Mouse (Mus musculus): ENCODE results near the gene Slc35d2.

Slc35d2 gene

DNA sequence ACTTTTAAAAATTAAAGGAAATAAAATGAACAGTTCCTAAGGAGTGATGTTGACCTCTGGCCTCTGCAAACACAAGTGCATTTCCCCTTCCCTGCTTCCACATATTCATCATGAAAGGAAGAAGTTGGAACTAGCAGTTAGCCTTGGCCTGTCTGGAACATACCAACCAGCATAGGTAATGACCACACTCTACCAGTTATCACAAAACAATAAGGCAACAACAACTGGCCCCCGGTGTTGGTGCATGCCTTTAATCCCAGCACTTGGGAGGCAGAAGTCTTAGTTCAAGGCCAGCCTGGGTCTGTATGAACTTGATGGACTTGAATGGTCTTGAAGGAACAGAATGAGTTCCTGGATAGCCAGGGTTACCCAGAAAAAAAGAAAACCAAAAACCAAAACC lies 18.7 kb downstream of the Slc35d2 start:
- DNase-seq (ENCODE audit: low read depth): no peak

- DNase-seq (ENCODE audit: low read depth): no peak
Observed at GRCm38 (mm10) chr13:64108381-64108850, 20.8 kb downstream of the Slc35d2 start.

GRCm38 (mm10) chr13:64107535-64107934 lies 21.6 kb downstream of the Slc35d2 start:
- no peak for DNase-seq (ENCODE audit: low read depth)

GRCm38 (mm10) chr13:64107105-64107504 lies 22.1 kb downstream of the Slc35d2 start:
- no peak for DNase-seq (ENCODE audit: low read depth)

DNA sequence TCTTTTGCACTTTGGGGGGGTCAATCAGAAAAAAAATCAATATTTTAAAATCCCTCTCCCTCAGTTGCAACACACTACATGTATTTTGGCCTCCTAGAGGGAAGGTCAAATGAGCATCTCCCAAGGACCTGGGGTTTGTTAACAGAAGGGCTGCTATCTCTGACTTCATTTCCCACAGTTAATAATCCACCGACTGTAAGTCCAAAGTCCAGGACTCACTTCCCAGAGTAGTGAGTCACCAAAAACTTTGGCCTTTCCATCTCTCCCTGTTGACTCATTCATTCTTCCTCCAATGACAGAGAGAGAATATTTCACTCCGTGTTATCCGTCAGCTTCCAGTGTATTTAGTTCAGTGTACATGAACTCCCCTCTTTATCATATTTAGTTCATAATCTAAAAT lies 23.5 kb downstream of the Slc35d2 start:
- no peak for DNase-seq (ENCODE audit: low read depth)

DNA sequence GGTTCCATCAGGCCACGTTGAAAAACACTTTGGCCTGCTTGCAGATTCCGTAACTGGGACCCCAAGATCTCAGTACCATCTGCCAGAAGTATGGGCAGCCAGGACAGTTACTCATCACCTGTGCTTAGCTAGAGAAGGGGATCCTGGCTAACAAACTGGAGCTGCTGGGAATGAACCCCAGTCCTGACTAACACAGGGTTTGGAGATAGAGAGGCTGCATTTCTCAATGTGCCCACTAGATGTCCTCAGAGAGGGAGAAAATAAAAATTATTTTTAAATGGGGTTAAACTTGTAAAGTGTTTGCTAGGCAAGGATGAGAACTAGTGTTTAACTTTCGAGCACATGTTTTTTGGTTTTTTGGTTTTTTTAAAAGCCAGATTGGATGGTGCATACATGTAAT lies 29.0 kb downstream of the Slc35d2 start:
- peak; percentile 30 for DNase-seq (ENCODE audit: low read depth)

DNA sequence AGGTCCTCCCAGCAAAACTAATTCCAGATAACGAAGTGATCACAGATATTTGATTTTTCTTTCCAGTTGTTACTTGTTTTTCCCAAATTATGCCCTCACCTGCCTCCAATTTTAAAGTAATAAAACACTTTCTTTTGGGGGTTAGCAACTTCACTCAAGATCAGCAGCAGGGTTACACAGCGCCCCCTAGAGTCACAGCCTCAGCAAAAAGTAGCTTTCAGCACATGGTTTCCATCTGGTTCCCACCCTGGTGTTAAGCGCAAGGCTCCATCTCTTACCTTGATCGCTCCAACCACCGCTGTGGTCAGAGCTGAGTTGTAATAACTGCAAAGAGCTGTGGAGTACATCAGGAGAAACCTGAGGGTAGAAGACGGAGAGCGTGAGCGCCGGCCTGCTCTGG lies 30.2 kb downstream of the Slc35d2 start:
- DNase-seq (ENCODE audit: low read depth): peak; percentile 41

DNA sequence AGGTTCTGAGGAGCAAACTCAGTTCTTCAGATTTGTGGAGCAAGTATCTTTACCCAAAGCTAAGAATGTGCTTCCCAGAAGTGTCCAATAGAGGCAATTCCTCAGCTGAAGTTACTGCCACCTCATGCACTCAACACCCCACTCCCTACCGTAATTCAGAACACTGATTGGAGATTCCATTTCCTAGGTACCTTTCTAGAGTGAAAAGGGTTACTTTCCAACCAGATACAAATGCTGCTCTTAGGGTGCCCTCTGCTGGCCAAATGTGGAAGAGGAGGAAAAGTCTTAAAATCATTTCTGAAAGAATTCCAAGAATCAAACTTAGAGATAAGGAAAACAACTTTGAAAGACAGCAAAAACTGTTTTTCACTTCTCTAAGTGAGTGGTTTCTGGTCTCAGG lies 35.8 kb downstream of the Slc35d2 start:
- DNase-seq (ENCODE audit: low read depth): peak; percentile 62

GRCm38 (mm10) chr13:64092752-64093151 lies 36.4 kb downstream of the Slc35d2 start:
- no peak for DNase-seq (ENCODE audit: low read depth)

- DNase-seq (ENCODE audit: low read depth): no peak
Observed at GRCm38 (mm10) chr13:64092141-64092540, 37.0 kb downstream of the Slc35d2 start.

GRCm38 (mm10) chr13:64091006-64091405 lies 38.2 kb downstream of the Slc35d2 start:
- no peak for DNase-seq (ENCODE audit: low read depth)

GRCm38 (mm10) chr13:64090278-64090677 lies 38.9 kb downstream of the Slc35d2 start:
- no peak for DNase-seq (ENCODE audit: low read depth)

GRCm38 (mm10) chr13:64089130-64089529 lies 40.0 kb downstream of the Slc35d2 start, which contains the start of gene Hsd17b3:
TSS of gene Hsd17b3 (minus strand) at chr13:64089230.
- DNase-seq (ENCODE audit: low read depth): no peak

- DNase-seq (ENCODE audit: low read depth): no peak
Observed at GRCm38 (mm10) chr13:64088057-64088456, 41.1 kb downstream of the Slc35d2 start.

DNA sequence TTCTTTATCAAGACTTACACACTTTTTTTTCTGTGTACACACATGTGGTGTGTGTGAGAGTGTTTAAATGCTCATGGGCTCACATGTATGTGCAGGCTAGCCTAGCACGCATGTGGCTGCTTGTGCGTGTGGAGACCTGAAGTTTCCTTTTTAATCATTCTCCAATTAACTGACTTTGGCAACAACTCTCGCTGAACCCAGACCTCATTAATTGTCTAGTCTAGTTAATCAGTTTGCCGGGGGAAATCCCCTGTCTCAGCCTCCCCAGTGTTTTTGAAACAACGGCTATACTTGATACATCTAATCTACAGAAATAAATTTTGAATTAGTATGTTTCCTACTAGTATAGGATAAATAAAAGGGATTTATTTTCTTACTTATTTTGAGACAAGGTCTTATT lies 43.1 kb downstream of the Slc35d2 start:
- DNase-seq (ENCODE audit: low read depth): no peak

DNA sequence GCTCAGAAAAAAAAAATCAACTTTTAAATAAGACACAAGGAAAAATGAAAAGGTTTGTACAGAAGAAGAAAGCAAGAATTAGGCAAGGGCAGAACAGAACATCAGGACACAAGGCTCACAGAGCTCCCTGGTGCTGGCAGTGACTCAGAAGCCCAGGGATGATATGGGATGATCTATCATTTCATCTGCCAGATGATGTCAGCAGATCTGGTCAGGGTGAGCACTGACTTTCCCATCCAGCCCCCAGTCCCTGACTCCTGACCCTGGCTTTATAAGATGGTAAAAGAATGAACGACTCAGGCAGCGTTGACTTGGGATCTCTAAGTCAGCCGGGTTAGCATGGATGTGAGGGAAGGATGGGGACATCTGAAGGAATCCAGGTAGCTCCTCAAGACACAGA lies 45.8 kb downstream of the Slc35d2 start:
- DNase-seq (ENCODE audit: low read depth): no peak

GRCm38 (mm10) chr13:64081012-64081919 lies 47.9 kb downstream of the Slc35d2 start:
- no peak for DNase-seq (ENCODE audit: low read depth)

GRCm38 (mm10) chr13:64077591-64077990 lies 51.6 kb downstream of the Slc35d2 start:
- no peak for DNase-seq (ENCODE audit: low read depth)

DNA sequence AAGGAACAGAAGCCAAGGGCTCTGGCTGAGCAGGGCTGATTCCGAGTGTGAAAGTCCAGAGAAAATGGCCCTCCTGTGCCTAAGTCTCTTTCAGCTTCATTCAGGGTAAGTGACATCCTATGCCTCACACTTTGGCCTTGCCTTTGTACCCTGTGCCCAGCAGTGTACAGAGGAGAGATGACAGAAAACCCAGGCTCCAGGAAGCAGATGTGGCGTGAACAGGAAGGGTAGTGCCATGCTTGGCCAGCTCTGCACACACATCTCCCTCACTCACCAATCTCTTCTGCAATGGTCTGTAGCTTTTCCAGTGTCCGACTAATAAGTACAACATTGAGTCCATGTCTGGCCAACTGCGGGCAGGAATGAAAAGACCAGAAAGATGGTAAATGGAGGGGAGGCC lies 53.1 kb downstream of the Slc35d2 start:
- DNase-seq (ENCODE audit: low read depth): no peak

DNA sequence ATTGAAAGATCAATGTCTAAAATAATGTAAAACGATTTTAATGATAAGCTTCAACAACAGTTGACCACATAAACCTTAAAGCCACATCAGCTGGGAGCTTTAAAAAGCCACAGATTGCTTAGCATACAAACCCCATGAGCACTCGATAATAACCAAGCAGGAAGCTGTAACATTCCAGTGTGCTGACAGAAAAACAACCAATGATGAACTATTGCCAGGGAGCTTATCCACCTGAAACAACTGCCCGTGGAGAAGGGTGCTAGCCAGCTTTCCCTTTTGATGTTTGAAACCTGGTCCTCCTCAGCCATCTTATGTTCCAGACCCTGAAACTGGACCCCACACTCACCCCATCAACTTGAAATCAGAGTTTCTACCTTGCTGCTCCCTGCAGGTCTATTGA lies 62.5 kb downstream of the Slc35d2 start:
- DNase-seq (ENCODE audit: low read depth): no peak

DNA sequence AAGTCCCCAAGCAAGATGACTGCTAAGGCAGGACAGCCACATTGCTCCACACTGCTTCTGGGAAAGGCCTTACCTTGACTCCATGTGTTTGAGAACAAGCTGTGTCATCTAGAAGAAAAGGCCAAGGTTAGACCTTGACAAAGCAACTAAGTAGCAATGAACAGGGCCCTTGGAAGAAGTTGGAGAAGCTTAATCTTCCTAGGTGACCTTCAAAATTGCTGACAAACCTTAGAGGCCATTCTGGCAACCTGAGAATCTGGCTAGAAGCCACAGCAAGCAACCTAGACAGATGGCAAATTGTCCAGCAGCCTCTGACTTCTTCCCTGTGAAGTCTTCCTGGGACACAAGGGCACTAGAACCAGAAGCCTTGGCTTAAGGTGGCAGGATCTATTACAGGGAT lies 64.9 kb downstream of the Slc35d2 start:
- DNase-seq (ENCODE audit: low read depth): no peak

GRCm38 (mm10) chr13:64060935-64061506 lies 68.1 kb downstream of the Slc35d2 start:
- DNase-seq (ENCODE audit: low read depth): no peak

GRCm38 (mm10) chr13:64053959-64054358 lies 75.2 kb downstream of the Slc35d2 start:
- no peak for DNase-seq (ENCODE audit: low read depth)
